Mouse (Mus musculus) brain, embryonic 14.5 days (tissue): ENCODE results near the gene Gm14085. TPM values are rescaled to one million over a fixed set of nuclear protein-coding genes. Genes with fewer than 3 reads are reported as not detected.
A peak's percentile ranks its signal among the peaks of the same experiment; 100 is the strongest.
"Not testable (repeated sequence)": the region's sequence is repeated elsewhere in the genome, so short reads cannot be mapped to it uniquely, and the experiment has no call there.

Experiments
- DNase-seq: peaks from one replicate; pipeline ENCODE4 v3.0.0-alpha.2; 2011; ENCODE audit warnings: low read depth
- CTCF ChIP-seq: fragments of 200-500 bp; IDR thresholded peaks from 2 replicates; pipeline ENCODE4 v1.5.1; 2012; ENCODE audit warnings: inconsistent platforms, mild to moderate bottlenecking, moderate library complexity, borderline replicate concordance; ENCODE audit not compliant: insufficient read depth, insufficient read length; ENCODE audit errors: extremely low read depth
- POLR2A ChIP-seq: fragments of 200-500 bp; IDR thresholded peaks from 2 replicates; pipeline ENCODE4 v1.6.1; 2012; ENCODE audit warnings: mild to moderate bottlenecking, inconsistent platforms, borderline replicate concordance; ENCODE audit not compliant: poor library complexity, insufficient read depth, insufficient read length, severe bottlenecking; ENCODE audit errors: extremely low read depth
- polyA plus RNA-seq: library from polyadenylated mRNA; depleted of rRNA; stranded (reverse); fragments of >200 nt; gene quantifications from 2 replicates; pipeline ENCODE4 v1.2.3, GENCODE M21; 2012

The Gm14085 gene
- polyA plus RNA-seq, 1 experiment, result not detected

DNA sequence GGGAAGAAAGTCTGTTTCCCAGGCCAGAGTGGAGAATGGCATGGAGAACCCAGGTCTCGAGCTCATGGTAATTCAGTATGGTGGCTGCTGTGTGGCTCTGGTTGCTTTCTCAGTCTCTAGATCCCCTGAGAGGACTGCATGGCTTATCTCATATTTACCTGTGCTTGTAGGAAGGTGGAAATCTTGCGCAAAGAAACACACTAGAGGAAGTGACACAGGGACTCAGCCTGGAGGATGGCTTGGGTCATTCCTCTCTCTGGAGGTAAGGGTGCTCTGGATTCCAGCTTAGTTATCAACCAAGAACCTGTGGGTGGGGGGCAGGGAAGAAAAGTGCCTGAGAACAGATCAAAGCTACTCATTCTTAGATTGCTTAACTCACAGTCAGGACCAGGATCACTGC, 1.9 kb downstream of the Gm14085 start:
- TF ChIP-seq CTCF (no peak), POLR2A (no peak)
- no peak for DNase-seq

DNA sequence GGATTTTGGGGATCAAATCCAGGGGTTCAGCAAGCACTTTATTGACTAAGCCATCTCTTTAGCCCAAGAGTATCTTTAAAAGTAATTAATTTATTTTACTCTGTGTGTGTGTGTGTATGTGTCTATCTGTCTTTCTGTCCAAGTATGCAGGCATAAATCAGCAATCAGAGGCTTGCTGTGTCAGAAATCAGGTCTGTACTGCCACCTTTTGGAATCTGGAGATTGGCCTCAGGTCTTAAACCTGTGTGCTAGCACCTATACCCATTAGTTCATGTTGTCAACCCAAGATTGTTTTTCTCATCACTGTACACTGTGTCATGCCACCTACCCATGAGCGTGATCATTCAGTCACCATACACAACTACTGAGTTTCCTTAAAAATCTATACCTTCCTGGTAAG, 45.0 kb downstream of the Gm14085 start:
- DNase-seq, result not testable (repeated sequence)

DNA sequence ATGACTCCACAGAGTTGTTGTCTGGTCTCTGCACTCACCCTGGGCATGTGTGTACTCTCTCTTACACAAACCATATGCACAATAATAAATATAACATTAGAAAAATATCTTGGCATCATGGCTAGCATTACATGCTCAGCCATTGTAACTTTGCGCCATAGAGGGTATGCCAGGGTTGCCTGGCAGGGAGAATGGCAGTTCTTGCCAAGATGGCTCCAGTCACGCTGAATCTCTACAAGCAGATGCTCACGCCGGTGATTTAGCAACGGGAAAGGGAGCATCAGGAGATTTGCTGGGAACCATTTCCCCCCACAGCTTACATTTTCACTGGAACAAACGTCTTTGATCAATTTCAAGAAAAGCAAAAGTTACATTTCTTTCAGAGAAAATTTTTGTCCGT, 46.5 kb downstream of the Gm14085 start:
- DNase-seq, result peak; percentile 84
- TF ChIP-seq POLR2A (no peak), CTCF (no peak)

DNA sequence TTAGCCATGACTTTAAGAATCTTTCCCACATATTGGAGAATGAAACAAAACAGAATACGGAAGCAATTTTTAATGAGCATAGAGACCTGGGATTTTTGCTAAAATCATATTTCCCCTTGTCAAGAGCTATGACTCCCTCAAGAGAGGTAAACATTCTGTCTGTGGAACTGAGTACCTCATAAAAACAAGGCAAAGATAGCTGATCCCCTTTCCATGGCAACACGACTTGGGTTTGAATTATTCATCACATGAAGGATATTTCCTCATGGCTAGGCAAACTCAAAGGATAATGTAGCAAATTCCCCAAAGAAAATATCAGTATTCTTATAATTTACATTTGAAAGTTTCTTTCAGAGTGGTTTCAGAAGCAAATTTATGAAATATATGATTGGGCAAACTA, 47.0 kb downstream of the Gm14085 start:
- peak; percentile 61 for DNase-seq
- TF ChIP-seq CTCF, result no peak
- no peak for TF ChIP-seq POLR2A

DNA sequence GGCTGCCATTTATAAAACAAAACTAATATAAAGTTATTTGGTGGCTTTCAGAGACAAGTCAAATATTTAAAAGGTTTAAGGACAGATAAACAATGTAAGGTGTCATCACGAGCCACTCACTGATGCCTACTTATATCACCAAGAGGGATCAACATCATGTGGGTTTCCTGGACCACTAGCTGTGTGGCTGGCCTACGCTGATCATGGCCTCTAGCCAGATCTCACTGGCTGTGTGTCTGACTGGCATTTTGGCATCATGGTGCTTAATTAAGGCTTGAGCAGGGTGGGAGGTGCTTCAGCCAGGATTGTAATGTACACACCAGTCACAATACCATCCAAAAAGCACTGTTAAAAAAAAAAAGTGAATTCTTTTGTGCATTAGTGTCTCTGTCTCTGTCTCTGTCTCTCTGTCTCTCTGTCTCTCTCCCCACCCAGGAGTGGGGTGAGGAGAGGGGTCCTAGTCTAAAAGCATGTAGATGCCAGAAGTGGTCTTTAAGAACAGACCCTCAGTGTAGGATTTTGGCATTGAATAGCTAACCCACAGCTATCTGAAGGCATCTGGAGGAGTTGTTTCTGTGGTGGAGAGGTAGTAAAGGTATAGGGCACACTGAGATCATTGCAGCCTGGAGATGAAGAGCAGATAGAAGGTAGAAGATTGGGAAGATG, 47.5 kb downstream of the Gm14085 start:
- TF ChIP-seq CTCF (no peak), POLR2A (no peak)
- peak; percentile 90 for DNase-seq

DNA sequence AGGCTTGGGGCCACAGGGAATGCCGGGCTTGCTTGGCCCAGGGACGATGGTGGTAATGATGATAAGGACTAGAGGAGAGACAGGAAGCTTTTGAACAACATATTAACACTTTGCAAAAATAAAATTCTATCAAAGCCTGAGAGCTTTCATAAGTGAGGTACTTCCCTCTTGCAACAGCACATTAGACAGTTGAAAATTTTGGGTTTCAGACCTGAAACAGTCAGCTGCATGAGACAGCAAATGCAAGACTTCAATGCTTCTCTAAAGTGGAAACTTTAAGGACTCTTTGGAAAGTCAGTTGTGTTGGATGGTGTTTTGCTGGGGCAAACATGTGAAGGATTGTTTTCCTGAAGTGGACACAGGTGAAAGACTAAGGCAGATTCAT, 48.1 kb downstream of the Gm14085 start:
- no peak for TF ChIP-seq CTCF
- TF ChIP-seq POLR2A, result no peak

DNA sequence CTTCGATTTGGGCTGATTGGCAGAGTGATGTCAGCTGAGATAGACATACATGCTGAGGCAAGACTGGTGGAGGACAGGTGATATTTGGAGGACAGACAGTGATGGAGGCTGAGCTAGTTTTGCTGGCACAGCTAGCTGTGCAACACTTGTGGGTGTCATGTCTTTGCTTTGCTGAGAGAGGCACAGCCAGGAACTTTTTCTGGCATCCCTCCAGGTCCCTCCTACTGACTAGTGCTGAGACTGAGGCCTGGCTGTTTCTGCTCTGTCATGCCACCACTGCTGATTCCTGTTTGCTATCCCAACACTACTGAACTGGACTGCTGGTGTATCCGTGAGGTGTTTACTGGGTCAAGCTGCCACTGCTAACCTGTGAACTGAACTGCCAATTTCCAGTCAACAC, 48.6 kb downstream of the Gm14085 start:
- DNase-seq, result peak; percentile 73
- TF ChIP-seq POLR2A, result no peak
- TF ChIP-seq CTCF, result no peak

More for the DNA sequence above, 48.1 kb downstream of the Gm14085 start:
- DNase-seq, result no peak

DNA sequence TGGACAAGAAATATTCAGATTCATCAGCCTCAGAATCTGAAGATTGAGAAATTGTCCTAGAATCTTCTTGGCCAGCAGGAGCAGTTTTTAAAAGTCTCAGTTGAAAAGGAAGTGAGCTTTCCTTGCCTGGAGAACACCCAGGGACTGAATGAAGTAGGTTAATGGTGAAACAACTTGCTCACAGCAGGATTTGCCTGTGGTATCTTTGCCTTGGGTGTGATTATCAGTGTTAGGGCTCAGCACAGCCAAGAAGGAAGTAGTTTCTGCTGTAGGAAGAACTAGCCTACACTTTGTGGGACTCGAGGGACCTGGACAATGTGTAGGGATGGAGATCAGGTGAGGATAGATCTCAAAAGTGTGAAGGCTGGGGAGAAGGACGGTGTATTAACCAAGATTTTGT, 49.9 kb downstream of the Gm14085 start:
- TF ChIP-seq CTCF (no peak), POLR2A (no peak)
- no peak for DNase-seq

DNA sequence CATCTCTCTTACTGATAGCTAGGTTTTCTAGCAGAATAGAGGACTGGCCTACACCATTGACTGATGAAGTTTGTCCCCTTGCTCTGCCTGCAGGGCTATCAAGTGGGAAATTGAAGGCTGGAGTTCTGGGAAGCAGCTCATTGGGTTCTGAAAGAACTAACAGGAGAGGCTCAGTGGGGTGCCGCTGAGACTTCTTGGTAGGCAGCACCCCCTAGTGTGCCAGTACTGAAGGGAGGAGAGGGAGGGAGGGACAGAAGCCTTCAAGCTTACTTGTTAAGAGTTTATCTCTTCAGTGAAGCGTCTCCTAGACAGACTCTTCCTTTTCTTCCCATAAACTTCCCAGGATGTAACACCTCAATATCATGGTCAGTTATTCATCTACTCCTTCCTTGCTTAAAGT, 73.6 kb downstream of the Gm14085 start:
- TF ChIP-seq POLR2A (no peak), CTCF (peak; percentile 49; the same call in 1 of the 2 replicates)
- peak; percentile 67 for DNase-seq

DNA sequence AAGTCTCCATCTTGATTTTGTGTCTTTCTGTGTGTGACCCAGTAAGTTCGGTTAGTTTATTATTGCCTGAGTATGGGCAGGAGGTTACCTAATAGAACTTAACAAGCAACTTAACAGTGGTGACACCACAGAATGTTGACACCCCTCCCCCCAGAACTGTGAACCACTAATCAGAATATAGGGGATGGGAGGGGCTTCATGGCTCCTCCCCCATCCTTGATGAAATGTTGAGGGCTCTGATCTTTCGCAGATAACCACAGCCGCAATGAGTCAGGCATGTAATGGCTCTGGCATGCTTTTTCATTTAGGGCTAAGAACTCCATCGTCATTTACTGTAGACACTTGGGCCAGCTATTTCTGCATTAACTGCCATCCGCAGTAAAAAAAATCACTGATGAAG, 76.5 kb downstream of the Gm14085 start:
- TF ChIP-seq CTCF (no peak), POLR2A (no peak)
- DNase-seq, result no peak

DNA sequence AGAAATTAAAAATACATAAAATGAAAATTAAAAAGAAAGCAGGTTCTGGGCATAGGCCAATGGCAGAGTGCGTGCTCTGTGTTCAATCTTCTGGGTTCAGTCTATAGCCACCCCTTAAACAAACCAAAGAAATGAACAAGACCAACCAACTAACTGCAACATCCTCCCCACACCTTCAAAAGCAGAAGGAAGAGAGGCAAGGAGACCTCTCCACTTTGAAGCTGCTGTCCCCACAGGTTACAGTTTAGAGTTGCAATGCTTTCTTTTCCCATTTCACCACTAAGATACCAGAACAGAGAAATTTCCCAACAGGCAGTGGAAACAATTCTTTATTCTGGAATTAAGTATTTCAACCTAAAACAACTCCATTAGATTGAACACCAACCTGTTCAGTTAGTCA, 77.5 kb downstream of the Gm14085 start:
- DNase-seq, result no peak
- no peak for TF ChIP-seq POLR2A
- no peak for TF ChIP-seq CTCF

DNA sequence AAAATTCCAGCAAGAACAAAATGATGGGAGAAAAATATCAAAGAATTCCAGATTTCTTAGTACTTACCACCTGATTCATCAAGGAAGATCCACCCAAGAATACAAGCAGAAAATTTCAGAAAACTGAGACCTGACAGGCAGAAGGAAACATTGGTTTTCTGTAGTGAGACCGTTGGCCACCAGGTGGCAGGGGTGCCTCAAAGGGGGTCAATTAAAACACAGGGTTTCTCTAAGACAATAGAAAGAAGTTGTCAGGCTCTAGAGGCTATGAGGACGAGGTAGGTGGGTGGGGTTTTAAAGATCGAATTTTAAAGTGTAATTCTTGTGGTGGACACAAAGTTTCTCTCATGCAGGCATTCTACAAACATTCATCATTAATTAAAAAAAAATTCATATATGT, 84.7 kb downstream of the Gm14085 start:
- DNase-seq, result peak; percentile 62

DNA sequence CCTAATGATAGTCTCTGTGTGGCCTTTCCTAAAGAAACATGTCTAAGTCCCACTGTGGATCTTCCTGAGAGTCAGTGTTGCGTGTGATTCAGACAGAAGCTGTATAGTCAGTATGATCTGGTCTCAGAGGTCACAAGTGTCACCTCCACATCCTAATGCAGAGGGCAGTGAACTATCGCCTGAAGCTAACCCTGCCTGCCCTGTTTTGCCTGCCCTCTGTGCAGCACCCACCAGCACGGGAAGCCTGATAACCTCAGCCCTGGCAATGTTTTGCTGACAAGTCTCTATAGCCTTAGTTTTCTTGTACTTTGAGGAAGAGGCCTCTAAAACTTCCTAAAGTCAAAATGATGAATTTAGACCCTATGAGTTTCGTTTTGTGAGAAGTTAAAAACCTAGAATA, 85.7 kb downstream of the Gm14085 start:
- TF ChIP-seq CTCF, result no peak
- no peak for TF ChIP-seq POLR2A
- no peak for DNase-seq

More for the DNA sequence above, 84.7 kb downstream of the Gm14085 start:
- peak; percentile 75; the same call in 1 of the 2 replicates for TF ChIP-seq CTCF
- TF ChIP-seq POLR2A, result no peak

DNA sequence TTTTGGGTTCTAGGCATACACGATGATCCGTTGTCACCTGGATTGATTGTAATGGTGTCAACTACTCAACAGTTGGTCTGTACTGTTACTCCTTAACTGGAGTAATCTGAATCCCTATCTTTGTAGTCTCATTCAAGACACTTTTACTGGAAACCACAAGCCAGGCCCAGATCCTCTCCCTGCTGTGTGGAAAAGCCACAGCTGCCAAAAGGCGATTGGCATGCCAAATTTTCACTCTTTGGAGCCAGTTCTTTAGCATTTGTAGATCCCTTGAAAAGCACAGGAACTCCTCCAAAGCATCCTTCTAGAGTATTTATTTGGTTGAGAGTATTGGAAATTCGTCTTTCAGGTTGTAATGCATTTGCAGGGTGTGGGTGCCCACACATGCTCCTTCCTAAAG, 86.6 kb downstream of the Gm14085 start:
- no peak for DNase-seq

More for the DNA sequence above, 86.6 kb downstream of the Gm14085 start:
- no peak for TF ChIP-seq CTCF
- no peak for TF ChIP-seq POLR2A
